Mouse (Mus musculus) ovary, postnatal 36 days (tissue): ENCODE measurements around the gene Rnf40.
"Not testable (repeated sequence)": the region's sequence is repeated elsewhere in the genome, so short reads cannot be mapped to it uniquely, and the experiment has no call there.

Experiments used
- DNase-seq: peaks from one replicate; pipeline ENCODE4 v3.0.0; 2022; ENCODE audit warnings: low spot score, mixed read lengths

Gene Rnf40

DNA sequence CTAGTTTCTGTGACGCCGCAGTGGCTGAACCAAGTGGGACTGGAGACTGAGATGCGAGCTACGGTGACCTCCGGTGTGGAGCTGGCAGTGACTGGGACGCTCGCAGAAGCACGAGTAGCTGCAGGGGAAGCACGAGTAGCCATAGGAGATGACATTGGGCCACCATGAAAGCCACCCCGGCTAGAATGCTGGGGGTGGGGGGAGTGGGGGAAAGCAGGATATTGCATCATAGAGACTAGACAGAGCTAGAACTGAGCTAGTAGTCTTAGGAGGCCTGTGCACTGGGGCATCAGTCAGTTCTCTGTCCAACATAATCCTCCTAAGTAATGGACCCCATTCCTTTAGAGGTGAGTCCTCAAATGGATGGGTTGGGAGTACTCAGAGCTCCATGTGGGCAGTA, 15.7 kb downstream of the Rnf40 start:
- DNase-seq = no peak

DNA sequence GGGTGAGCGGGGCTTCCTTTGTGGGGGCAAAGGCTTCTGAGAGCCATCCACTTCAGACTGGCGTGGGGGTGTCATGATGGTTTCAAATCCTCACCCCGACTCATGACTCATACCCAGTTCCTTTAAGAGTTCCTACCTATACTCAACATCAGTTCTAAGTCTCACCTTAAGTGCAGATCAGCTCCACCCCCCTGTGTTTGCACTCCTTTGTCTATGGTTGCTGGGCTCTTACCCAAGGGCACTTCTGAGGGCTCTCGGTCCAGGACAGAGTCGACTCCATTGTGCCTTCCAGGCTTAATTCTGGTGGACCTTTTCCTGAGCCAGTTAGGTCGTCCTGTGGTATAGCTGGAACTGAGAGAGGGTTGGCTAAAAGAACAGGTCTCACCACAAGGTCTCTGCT, 18.6 kb downstream of the Rnf40 start:
- no peak for DNase-seq

DNA sequence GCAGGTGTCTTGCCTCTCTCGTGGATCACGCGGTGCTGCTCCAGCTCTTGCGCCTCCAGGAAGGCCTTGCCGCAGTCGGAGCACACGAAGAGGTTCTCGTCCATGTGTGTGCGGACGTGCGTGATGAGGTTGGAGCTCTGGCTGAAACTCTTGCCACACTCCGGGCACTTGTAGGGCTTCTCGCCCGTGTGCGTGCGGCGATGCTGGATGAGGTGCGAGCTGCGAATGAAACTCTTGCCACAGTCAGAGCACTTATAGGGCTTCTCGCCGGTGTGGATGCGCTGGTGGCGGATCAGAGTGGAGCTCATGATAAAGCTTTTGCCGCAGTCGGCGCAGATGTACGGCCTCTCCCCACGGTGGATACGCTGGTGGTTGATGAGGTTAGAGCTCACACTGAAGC, 22.4 kb downstream of the Rnf40 start:
- DNase-seq = no peak

DNA sequence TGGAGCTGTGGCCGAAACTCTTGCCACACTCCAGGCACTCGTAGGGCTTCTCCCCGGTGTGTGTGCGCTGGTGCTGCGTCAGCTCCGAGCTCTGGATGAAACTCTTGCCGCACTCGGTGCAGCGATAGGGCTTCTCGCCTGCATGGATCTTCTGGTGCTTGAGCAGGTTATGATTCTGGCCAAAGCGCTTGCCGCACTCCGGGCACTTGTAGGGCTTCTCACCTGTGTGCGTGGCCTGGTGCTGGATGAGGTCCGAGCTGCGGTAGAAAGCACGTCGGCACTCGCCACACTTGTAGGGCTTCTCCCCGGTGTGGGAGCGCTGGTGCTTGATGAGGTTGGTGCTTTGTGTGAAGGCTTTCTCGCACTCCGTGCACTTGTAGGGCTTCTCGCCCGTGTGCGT, 23.0 kb downstream of the Rnf40 start:
- DNase-seq = no peak

DNA sequence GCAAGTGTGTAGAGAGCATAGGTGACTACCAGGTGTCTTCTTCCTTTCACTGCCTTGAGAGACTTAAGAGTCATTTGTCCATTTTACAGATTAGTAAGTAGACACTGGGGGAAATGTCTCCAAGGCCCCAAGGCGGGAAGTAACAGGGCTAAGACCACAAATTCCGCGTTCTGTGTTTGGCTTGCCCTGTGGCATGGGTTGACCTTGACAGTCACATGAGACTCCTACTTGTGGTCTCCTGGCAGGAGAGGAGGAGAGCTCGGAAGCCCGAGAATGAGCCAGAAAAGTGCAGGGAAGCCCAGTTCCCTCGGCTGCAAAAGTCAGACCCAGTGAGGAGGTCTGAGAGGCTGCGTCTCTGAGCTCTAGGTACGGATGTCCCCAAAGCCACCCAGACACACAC, 24.9 kb downstream of the Rnf40 start:
- no peak for DNase-seq

DNA sequence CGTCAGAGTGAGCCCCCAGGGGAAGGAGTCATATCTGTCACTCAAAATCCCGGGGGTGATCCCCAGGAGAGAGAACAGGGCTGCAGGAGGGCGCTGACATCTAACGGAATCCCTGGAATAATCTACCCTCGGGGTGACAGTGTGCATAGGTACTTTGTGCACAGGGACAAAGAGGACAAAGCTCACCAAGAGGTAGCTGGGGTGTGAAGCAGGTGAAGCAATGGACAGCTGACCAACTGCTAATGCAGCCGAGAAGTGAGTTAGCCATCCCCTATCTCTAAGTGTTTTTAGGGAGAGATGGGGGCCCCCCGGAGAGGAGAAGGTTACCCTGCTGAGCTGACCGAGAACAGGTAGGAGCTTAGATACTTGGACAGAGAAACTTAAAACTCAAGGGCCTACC, 25.5 kb downstream of the Rnf40 start:
- no peak for DNase-seq

DNA sequence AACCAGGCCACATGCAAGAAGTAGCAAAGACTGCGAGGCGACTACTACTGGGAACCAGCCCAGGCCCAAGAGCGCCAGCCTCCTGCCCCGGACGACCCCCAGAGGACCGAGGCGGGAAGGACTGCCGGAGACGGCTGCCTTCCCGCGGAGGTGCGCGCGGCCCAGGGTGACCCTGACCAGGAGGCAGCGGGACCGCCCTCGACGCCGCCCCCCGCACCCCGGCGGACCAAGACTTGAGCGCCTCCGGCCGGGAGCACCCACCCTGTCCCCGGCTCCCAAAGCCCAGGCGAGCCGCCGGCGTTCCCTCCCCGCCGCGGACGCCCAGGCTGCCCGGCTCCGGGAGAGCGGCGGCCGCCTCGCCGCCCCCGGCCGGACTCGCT, 25.9 kb downstream of the Rnf40 start:
- peak; percentile 74 for DNase-seq

DNA sequence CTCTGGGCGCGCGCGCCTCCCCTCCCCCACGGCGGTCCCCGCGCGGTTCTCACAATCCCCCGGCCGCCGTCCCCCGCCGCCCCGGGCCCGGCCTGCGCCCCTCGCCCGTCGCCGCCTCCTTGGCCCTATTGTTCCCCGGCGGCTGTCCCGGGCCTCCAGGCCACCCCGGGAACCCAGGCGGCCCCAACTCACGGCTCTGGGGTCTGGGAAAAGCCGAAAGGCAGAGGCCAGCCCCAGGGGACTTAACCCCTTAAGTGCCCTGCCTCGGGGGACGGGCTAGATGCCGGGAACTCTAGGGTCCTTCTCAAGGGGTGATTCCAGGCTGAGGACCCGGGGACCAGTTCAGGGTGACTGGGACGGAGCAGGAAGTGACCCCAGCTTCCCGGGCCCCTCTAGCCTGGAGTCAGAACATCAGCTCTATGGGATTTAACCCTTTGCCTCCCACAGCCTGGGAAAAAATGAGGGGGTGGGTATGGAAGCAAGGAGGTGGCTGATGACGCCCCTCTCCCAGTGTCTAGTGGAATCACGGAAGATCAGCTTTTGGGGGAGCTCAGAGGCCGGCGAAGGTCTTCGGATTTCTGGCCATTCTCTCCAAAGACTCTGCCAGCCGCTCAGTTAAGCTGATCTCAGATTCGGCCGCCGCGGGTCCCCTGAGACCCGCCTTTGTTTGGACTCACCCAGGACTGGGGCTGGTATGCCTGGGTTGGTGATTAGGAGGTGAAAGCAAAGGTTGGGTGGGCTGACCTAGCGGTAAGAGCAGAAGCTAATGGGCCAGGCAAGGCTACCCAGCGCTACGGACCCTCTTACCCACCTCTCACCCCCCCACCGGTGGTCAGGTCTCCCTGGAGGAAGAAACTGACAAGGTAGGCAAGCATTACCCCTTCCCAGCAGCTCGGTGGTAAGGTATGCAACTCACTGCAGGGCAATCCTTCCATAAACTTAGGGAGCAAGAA, 26.6 kb downstream of the Rnf40 start, which contains the start of gene Zfp629:
TSS of gene Zfp629 (minus strand) at position 907 of the 953 bp plus-strand sequence.
- peak; percentile 72 for DNase-seq

DNA sequence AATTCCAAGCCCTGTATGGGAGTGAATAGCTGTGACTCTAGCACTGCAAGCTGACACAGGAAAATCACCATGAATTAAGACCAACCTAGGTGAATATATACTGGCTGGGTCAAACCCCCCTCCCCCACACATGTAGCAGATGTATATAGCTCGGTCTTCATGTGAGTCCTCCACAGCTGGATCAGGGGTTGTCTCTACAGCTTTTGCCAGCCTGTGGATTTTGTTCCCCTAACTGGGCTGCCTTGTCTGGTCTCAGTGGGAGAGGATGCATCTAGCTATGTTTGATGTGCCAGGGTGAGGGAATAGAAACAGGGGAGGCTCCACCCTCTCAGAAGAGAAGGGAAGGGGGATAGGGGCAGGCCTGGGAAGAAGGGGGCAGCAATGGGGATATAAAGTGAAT, 27.8 kb downstream of the Rnf40 start:
- DNase-seq = no peak

DNA sequence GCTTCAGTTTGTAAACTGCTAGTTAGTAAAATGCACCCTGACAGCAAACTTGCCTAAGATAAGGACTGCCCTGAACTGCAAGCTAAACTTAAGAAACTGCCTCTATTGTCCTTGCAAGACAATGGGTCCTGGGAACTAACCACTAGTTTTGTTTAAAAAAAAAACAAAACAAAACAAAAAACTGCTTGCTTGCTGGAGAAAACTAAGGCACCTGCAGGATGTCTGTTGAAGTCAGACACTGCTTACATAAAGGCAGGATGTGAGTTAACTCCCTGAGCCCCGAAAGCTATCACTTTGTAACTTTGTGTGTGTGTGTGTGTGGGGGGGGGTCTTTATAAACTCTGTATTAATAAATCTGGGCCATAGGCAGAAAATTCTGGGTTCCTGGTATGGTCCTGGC, 28.3 kb downstream of the Rnf40 start:
- DNase-seq = no peak

DNA sequence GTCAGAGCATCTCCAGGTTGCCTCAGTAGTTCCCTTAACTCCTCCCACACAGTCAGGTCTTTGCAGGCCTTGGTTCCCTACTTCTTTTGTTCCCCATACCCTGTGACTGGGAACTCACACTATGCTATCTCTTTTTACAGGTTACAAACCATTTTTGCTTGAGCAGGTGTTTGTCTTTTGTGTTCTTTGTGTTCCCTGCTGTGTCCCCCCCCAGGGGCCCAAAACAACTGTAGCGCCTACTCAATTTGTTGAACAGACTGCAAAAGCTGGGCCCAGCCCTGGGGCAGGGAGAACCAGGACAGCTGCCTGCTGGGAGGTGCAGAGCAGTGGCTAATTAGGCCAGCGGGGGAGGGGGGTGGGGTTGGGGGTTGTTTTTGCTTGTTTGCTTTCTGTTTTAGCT, 29.4 kb downstream of the Rnf40 start:
- DNase-seq = no peak

DNA sequence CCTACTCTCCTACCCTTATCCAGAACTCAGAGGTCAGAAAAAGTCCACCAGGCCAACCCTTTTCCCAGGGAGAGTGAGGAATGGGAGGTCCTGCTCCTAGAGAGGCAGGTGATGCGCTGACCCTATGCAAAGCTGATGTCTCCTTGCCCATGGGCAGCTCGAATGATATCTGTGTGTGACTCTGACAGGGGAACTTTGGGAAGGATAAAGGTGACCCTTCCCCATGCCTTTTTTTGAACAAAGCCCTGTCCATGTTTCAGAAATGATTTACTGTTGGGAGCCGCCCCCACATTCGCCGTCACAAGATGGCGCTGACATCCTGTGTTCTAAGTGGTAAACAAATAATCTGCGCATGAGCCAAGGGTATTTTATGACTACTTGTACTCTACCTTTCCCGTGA, 29.8 kb downstream of the Rnf40 start:
- not testable (repeated sequence) for DNase-seq

DNA sequence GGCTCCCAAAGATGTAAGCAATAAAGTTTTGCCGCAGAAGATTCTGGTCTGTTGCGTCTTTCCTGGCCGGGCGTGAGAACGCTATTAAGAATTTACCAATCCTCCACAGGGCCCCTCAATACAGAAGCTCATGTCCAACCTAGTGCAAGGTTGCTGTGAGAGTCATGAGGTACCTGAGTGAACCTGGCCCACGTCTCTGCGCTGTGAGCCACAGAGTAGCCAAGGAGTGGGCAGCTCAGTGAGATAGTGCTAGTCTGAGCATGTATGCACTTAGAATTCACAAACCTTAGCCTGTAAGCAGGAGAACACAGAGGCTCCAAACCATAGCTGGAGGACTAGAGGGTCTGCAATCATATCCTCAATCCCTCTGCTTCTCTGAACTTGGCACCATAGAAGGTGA, 37.5 kb downstream of the Rnf40 start:
- DNase-seq = no peak

DNA sequence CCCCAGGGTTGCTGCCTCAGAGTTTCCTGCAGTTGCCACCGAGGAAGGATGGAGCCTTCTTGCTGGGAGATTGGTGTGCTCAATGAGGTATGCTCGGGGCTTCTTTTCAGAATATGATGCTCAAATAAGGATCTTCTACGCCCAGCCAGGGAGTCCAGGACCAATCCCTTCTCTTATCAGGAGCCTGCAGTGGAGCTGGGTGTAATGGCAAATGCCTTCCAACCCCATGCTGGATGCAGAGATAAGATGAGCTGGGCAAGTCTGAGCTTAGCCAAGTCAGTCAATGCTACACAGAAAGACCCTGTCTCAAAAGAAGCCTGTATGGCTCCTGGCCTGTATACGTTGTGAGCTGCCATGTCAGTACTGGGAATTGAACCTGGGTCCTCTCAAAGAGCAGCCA, 37.9 kb downstream of the Rnf40 start:
- no peak for DNase-seq

DNA sequence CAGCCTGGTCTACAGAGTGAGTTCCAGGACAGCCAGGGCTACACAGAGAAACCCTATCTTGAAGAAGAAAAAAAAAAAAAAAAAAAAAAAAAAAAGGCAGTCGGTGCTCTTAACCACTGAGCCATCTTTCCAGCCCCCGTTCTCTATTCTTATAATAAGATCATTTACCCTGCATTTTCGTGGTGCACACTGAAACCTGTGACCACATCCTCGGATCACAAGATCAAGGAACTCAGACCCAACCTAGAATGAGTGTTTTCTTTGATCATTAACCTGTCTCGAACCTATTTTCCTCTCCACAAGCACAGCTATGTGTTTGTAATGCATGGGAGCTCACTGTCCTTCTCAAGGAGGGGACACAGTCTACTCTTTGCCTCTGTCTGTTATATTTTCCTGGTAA, 40.1 kb downstream of the Rnf40 start:
- DNase-seq = no peak

DNA sequence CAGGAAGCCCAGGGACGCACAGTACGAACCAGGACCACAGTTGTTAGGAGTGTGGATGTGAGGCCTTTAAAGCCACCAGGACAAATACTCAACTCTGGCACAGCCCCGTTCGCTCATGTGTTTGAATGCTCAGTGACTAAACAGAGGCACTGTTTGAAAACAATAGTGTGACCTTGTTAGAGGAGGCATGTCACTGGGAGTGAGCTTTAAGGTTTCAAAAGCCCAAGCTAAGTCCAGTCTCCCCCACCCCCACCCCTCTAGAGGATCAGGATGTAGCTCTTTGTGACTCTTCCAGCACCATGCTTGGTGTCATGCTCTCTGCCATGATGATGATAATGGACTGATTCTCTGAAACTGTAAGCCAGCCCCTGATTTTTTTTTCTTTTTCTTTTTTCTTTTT, 42.8 kb downstream of the Rnf40 start:
- no peak for DNase-seq

DNA sequence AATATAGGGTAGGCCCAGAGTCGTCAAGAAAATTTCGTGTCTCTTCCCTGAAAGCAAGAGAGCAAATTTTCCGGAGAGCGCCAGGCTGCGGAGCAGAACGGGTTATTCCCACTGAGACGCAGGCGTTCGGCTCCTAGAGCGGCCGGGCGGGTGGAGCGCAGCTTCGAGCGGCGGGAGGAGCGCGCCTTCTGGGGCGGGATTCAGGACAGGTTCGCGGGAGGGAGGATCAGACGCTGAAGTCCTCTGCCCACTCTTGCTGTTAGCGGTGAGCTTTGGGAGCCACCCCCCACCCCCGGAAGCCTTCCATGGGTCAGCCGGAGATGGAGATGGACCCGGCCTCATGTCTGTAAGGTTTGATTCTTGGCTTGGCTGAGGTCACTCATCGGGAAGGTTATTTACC, 48.4 kb downstream of the Rnf40 start:
- peak; percentile 83 for DNase-seq

DNA sequence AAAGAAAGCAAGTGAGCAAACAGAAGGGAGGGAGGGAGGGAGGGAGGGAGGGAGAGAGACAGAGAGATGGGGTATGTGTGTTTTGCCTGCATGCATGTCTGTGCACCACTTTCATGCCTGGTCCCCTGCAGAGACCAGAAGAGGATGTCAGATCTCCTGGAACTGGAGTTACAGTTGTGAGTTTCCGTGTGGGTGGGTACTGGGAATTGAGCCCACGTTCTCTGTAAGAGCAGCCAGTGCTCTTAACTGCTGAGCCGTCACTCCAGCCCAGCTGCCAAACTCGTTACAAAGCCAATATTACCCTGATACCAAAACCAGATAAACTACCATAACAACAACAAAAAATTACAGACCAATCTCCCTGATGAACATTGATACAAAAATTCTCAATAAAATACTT, 52.7 kb downstream of the Rnf40 start:
- no peak for DNase-seq

DNA sequence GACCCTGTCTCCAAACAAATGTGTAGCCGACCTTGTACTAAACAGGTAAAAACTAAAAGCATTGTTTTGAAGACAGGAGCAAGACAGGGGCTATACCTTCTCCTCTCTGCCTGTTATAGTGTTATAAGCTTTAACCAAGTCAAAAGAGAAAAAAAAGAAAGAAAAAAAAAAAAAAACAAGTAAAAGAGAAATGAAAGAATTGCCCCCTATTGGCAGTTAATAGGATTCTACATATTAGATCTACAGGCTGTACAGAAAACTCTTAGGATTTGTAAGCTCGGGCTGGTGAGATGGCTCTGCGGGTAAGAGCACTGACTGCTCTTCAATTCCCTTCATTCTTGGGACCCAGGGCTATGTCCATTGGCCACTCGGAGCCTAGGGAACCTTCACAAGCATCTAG, 53.7 kb downstream of the Rnf40 start:
- no peak for DNase-seq

DNA sequence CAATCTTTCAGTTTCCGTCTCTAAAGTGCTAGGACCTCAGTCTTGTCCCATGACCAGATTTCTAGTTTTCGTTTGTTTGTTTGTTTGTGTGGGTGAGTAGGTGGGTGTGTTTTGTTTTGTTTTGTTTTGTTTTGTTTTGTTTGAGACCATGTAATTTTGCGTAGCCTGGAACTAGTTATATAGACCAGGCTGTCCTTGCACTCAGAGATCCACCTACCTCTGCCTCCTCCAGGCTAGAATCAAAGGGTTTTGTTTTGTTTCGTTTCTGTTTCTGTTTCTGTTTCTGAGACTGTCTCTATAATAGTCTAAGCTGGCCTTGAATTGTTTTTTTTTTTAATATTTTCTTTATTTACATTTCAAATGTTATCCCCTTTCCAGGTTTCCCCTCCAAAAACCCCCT, 57.8 kb downstream of the Rnf40 start:
- no peak for DNase-seq

DNA sequence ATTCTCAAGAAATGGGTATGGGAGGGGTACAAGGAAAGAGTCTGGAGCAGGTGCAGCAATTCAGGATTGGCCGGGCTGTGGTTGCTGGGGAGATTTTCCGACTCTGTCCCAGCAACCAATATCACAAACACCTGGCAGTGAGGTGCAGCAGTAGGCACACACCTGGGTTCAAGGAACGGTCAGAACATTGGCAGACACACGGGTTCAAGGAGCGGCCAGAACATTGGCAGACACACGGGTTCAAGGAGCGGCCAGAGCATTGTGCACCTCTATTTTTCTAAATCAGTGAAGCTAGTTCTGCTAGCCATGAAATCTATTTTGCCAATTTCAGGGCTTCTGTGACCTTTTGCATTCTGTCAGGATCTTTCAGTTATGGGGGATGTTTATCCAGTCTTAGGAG, 59.0 kb downstream of the Rnf40 start:
- DNase-seq = peak; percentile 11

DNA sequence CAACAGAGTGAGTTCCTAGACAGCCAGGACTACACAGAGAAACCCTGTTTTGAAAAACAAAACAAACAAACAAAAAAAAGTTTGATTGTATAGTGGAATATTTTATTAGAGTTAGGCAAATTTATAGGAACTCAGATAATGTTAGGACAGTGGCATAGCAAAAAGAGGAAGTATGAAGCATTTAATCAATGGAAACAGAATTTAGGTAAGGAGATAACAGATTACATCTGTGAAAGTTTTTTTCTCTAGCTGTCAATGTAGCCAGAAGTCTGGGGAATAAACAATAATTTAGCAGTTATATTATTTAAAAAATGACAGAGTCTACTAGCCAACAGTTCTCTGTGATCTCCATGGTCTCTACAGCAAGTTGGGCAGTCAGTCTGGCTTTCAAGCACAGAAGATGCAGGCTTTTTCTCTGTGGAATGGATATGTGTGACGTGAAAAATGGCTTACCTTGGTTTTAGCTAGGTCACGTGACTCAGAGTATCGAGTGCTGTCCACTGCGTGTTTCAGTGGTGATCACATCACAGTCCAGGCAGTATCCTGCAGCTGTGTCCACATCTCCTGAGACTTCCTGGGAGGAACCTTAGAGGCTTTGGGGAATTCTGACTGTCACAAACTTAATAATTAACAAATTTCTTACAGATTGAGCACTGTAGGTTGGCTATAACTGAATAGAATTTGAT, 60.1 kb downstream of the Rnf40 start:
- DNase-seq = no peak

DNA sequence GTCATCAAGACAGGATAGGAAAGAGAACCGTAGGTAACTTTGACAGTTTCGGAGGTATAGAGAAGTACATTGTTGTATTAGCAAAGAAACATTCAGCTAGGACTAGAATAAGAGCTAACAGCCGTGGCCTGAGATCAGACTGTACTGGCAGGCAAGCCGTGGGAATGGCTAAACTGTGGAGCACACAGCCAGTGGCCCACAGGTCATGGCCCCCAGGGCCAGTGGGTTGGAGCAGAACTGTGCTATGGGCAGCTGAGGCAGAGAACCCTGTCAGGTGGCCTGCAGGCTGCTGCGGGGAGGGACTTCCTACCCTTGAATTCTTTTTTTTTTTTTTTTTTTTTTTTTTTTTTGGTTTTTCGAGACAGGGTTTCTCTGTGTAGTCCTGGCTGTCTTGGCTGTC, 60.6 kb downstream of the Rnf40 start:
- no peak for DNase-seq

DNA sequence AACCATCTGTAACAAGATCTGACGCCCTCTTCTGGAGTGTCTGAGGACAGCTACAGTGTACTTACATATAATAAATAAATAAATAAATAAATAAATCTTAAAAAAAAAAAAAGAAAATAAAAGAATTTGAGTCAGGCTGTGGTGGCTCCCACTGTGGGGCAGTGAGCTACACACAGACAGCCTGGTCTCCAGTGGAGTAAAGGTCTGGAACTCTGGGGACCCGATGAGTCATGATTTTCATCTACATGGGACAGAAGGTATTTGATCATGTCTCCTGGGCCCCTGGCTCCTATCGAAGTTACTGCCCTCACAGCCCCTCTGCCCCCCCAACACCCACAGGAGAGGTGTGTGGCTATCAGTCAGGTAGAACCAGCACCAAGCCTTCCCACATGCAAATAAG, 63.1 kb downstream of the Rnf40 start:
- DNase-seq = no peak
